Mouse (Mus musculus) megakaryocyte, embryonic 14.5 days (primary cell): ENCODE measurements around the gene Gm44. TPM values are rescaled to one million over a fixed set of nuclear protein-coding genes. Genes with fewer than 3 reads are reported as not detected.
"Not testable (repeated sequence)": the region's sequence is repeated elsewhere in the genome, so short reads cannot be mapped to it uniquely, and the experiment has no call there.

Source experiments
- H3K27me3 ChIP-seq: replicated peaks from 2 replicates; pipeline ENCODE3; 2012; ENCODE audit warnings: inconsistent platforms
- H3K36me3 ChIP-seq: replicated peaks from 2 replicates; pipeline ENCODE3; 2012; ENCODE audit warnings: low read length, inconsistent platforms, mixed read lengths
- H3K4me1 ChIP-seq: 2 replicates; pipeline ENCODE4 v1.6.1; 2012; ENCODE audit warnings: inconsistent platforms
- H3K4me3 ChIP-seq: replicated peaks from 2 replicates; pipeline ENCODE3; 2012; ENCODE audit warnings: moderate library complexity, mild to moderate bottlenecking, inconsistent platforms
- H3K9me3 ChIP-seq: 2 replicates; pipeline ENCODE4 v1.6.1; 2012; ENCODE audit warnings: inconsistent platforms
- FLI1 ChIP-seq: IDR thresholded peaks from 2 replicates; pipeline ENCODE4 v1.6.1; 2012; ENCODE audit warnings: low read length, inconsistent platforms, mixed read lengths
- GATA1 ChIP-seq: IDR thresholded peaks from 3 replicates; pipeline ENCODE4 v1.6.1; 2012; ENCODE audit warnings: mixed read lengths, low read length, inconsistent platforms, borderline replicate concordance
- polyA plus RNA-seq: library from polyadenylated mRNA; stranded (reverse); fragments of >175 nt; gene quantifications from 2 replicates; pipeline ENCODE4 v1.2.3, GENCODE M21; 2012; ENCODE audit warnings: low replicate concordance; ENCODE audit not compliant: insufficient read depth

The Gm44 gene
- not detected in 2 replicates for polyA plus RNA-seq

- no peak within 1 kb of the TSS for H3K4me3 ChIP-seq
- no peaks in the 10 kb centered on the region for H3K4me1 ChIP-seq
- H3K36me3 ChIP-seq: no peaks in the 10 kb centered on the region
- no peak for TF ChIP-seq GATA1
- no peak for TF ChIP-seq FLI1
- H3K9me3 ChIP-seq: no peaks in the 10 kb centered on the region
- H3K27me3 ChIP-seq: no peaks in the 10 kb centered on the region
Observed at GRCm38 (mm10) chrX:90891842-90892241, at the start of gene Gm44. Gene Gm44 (plus strand): TSS chrX:90892142.

DNA sequence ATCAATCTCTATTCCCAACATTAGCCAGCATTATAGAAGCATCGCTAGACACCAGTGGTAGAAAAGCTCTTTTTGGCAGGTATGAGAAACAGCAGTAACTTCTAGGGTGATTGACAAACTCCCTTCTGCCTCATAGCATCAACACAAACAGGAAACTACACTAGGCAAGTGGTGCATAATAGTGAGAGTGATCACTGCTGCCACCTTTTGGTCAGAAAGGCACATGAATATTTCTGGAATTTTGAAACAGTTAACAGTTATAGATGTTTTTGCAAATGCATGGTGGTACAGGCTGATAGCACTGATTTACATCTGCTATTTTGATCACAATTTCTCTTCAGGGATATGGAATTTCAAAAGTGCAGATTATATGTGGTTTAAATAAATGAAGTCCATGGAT, 36.0 kb downstream of the Gm44 start:
- Histone ChIP-seq H3K9me3 (no peaks in the 10 kb centered on the region), H3K27me3 (no peaks in the 10 kb centered on the region), H3K4me3 (no peak overlapping the region), H3K4me1 (no peaks in the 10 kb centered on the region), H3K36me3 (no peaks in the 10 kb centered on the region)
- TF ChIP-seq GATA1: no peak
- TF ChIP-seq FLI1: no peak

- H3K27me3 ChIP-seq, H3K9me3 ChIP-seq, H3K36me3 ChIP-seq, H3K4me1 ChIP-seq, H3K4me3 ChIP-seq: not testable (repeated sequence)
Observed at GRCm38 (mm10) chrX:90938211-90938610, 46.3 kb downstream of the Gm44 start.
